Mouse (Mus musculus): ENCODE measurements around the gene Rhbdf1. TPM values are rescaled to one million over a fixed set of nuclear protein-coding genes. Genes with fewer than 3 reads are reported as not detected.

Rhbdf1 gene
- polyA plus RNA-seq (2014; fragmentation: Illumina TruSeq; extraction: RNeasy Lipid Tissue Mini Kit (QIAGEN cat#74804); ENCODE audit: low read depth, low replicate concordance) = 39.0 TPM

GRCm38 (mm10) chr11:32221951-32222409 is at the start of gene Rhbdf1:
Gene Rhbdf1 (minus strand): TSS chr11:32222300.

DNA sequence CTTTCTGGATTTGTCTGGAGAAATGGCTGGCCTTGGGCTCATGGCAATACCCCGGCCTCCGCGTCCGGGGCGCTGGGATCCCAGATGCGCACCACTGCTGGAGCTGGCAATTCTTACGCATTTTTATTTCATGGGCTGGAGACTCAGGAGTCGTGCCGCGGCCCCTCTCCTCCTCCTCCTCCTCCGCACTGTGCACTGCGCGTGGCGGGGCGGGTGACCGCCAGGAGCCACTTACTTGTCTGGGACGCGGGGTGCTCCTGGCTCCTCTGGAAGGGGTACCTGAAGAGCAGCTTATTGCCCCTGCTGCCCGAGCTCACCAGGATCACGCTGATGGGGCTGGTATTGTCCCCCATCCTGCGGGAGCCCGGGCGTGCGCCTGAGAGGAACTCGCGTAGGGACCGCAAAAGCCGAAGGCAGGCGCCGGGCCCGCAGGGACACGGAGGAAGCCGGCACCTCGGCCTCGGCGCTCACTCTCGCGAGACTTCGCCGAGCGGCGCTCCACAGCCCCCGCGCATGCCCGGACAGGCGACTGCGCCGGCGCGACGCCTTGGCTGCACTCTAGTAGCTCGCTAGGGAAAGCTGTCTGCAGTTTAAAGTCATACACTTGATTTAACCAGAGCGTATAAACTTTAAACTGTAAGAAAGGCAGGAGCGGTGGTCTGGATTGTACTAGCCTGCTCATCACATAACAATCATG is 45.2 kb upstream of the Rhbdf1 start, which contains the start of gene Nprl3:
Nprl3 (minus strand) TSS at position 520 of the 697 bp plus-strand sequence.

GRCm38 (mm10) chr11:32226124-32226871 is 4.2 kb upstream of the Rhbdf1 start, which contains the start of gene Mpg:
Gene Mpg (plus strand): TSS chr11:32226505.

GRCm38 (mm10) chr11:32205058-32205873 is 16.8 kb downstream of the Rhbdf1 start, which contains the start of gene Snrnp25:
Gene Snrnp25 (plus strand): TSS chr11:32205415.

GRCm38 (mm10) chr11:32200075-32200601 is 22.0 kb downstream of the Rhbdf1 start, which contains the start of gene Il9r:
Gene Il9r (minus strand): TSS chr11:32200279.

Other genes starting within 250 kb of the Rhbdf1 start
- not detected for gene Nsg2, start 221.8 kb downstream of the Rhbdf1 start, polyA plus RNA-seq (2014; fragmentation: Illumina TruSeq; extraction: RNeasy Lipid Tissue Mini Kit (QIAGEN cat#74804); ENCODE audit: low read depth, low replicate concordance)
- 0.55 TPM for gene Il9r, start 22.0 kb downstream of the Rhbdf1 start, polyA plus RNA-seq (2014; fragmentation: Illumina TruSeq; extraction: RNeasy Lipid Tissue Mini Kit (QIAGEN cat#74804); ENCODE audit: low read depth, low replicate concordance)
- gene Snrnp25, start 16.9 kb downstream of the Rhbdf1 start, polyA plus RNA-seq (2014; fragmentation: Illumina TruSeq; extraction: RNeasy Lipid Tissue Mini Kit (QIAGEN cat#74804); ENCODE audit: low read depth, low replicate concordance) = 16.7 TPM
- gene Mpg, start 4.2 kb upstream of the Rhbdf1 start, polyA plus RNA-seq (2014; fragmentation: Illumina TruSeq; extraction: RNeasy Lipid Tissue Mini Kit (QIAGEN cat#74804); ENCODE audit: low read depth, low replicate concordance) = 38.6 TPM
- 46.6 TPM for gene Nprl3, start 45.4 kb upstream of the Rhbdf1 start, polyA plus RNA-seq (2014; fragmentation: Illumina TruSeq; extraction: RNeasy Lipid Tissue Mini Kit (QIAGEN cat#74804); ENCODE audit: low read depth, low replicate concordance)
- gene Hba-x, start 54.1 kb upstream of the Rhbdf1 start, polyA plus RNA-seq (2014; fragmentation: Illumina TruSeq; extraction: RNeasy Lipid Tissue Mini Kit (QIAGEN cat#74804); ENCODE audit: low read depth, low replicate concordance) = not detected
- 1,070 TPM for gene Hba-a1, start 61.2 kb upstream of the Rhbdf1 start, polyA plus RNA-seq (2014; fragmentation: Illumina TruSeq; extraction: RNeasy Lipid Tissue Mini Kit (QIAGEN cat#74804); ENCODE audit: low read depth, low replicate concordance)
- not detected for gene Hbq1b, start 64.7 kb upstream of the Rhbdf1 start, polyA plus RNA-seq (2014; fragmentation: Illumina TruSeq; extraction: RNeasy Lipid Tissue Mini Kit (QIAGEN cat#74804); ENCODE audit: low read depth, low replicate concordance)
- gene Hba-a2, start 74.2 kb upstream of the Rhbdf1 start, polyA plus RNA-seq (2014; fragmentation: Illumina TruSeq; extraction: RNeasy Lipid Tissue Mini Kit (QIAGEN cat#74804); ENCODE audit: low read depth, low replicate concordance) = 1,858 TPM
- gene Hbq1a, start 77.8 kb upstream of the Rhbdf1 start, polyA plus RNA-seq (2014; fragmentation: Illumina TruSeq; extraction: RNeasy Lipid Tissue Mini Kit (QIAGEN cat#74804); ENCODE audit: low read depth, low replicate concordance) = not detected
- gene Sh3pxd2b, start 125.5 kb upstream of the Rhbdf1 start, polyA plus RNA-seq (2014; fragmentation: Illumina TruSeq; extraction: RNeasy Lipid Tissue Mini Kit (QIAGEN cat#74804); ENCODE audit: low read depth, low replicate concordance) = 10.1 TPM
- 14.0 TPM for gene Ubtd2, start 233.1 kb upstream of the Rhbdf1 start, polyA plus RNA-seq (2014; fragmentation: Illumina TruSeq; extraction: RNeasy Lipid Tissue Mini Kit (QIAGEN cat#74804); ENCODE audit: low read depth, low replicate concordance)